Comparison of ENCODE assay signal across 15 mouse cellular contexts in genomic region chr6:55326299-55326698, GRCm38 (mm10). TPM values are rescaled to one million over a fixed set of nuclear protein-coding genes. Genes with fewer than 3 reads are reported as not detected.
DNase-seq lines count a peak whose midpoint lies in the region; ATAC-seq lines count a peak whose summit lies in the region.
"Had no signal": no experiment of that assay in that cellular context is flagged by ENCODE, and none has a peak within 500 bp of the region (broad histone marks: within the 10 kb centered on the region; RNA-seq: fewer than 3 reads in every experiment).

No protein-coding gene starts in this region.

- peaks cover 19% of the 10 kb centered on the region for H3K4me1 ChIP-seq in brown adipose tissue, adult 24 weeks (ENCODE audit: control insufficient read depth, insufficient read depth, insufficient read length, low read length)
- peaks cover 66% of the 10 kb centered on the region for H3K4me1 ChIP-seq in liver, embryonic 11.5 days (replicated peaks; ENCODE audit: control insufficient read depth, insufficient read depth, low read length)
- H3K4me1 ChIP-seq: hindbrain, embryonic 15.5 days had no signal

- no peaks in the 10 kb centered on the region for H3K27me3 ChIP-seq in liver, embryonic 11.5 days (replicated peaks; ENCODE audit: control insufficient read depth, insufficient read depth, low read length)
- H3K27me3 ChIP-seq: hindbrain, embryonic 15.5 days; limb, embryonic 13.5 days had no signal

- no peaks in the 10 kb centered on the region for H3K36me3 ChIP-seq in liver, embryonic 11.5 days (ENCODE audit: control insufficient read depth, insufficient read depth, low read length)
- H3K36me3 ChIP-seq: hindbrain, embryonic 15.5 days; limb, embryonic 13.5 days had no signal

- peak; percentile 70 to 87 for DNase-seq in heart, adult 9 months (ENCODE audit: low spot score in 2 of 2)
- DNase-seq in liver, embryonic 11.5 days (ENCODE audit: low spot score): no peak
- DNase-seq in lung, postnatal 10 days: peak; percentile 81
- no peak for DNase-seq in frontal cortex, postnatal 25 days (ENCODE audit: low spot score in 2 of 2)
- no peak for DNase-seq in embryo, embryonic 9.5 days (ENCODE audit: extremely low spot score)
- DNase-seq in adrenal gland, postnatal 25 days: no peak
- DNase-seq: cerebellum, adult 18-20 months; kidney, adult 18-20 months had no signal

- H3K9me3 ChIP-seq in liver, embryonic 11.5 days (ENCODE audit: control insufficient read depth, low read length): no peaks in the 10 kb centered on the region
- H3K9me3 ChIP-seq: hindbrain, embryonic 15.5 days; limb, embryonic 13.5 days had no signal

- no peak overlapping the region for H3K4me3 ChIP-seq in brown adipose tissue, adult 24 weeks (ENCODE audit: insufficient read depth, low read depth, low read length)
- H3K4me3 ChIP-seq in liver, embryonic 11.5 days (ENCODE audit: low read depth, low read length): no peak overlapping the region
- H3K4me3 ChIP-seq: hindbrain, embryonic 15.5 days; left cerebral cortex, adult 2 months; limb, embryonic 13.5 days had no signal

- peak overlapping the region; percentile 34 for H3K4me2 ChIP-seq in liver, embryonic 11.5 days
- H3K4me2 ChIP-seq: hindbrain, embryonic 15.5 days; limb, embryonic 13.5 days; midbrain, embryonic 11.5 days had no signal

- peak overlapping the region; percentile 81 for H3K27ac ChIP-seq in brown adipose tissue, adult 24 weeks (replicated peaks; ENCODE audit: low read depth, low read length)
- peak overlapping the region; percentile 2; the same call in 1 of the 2 replicates for H3K27ac ChIP-seq in liver, embryonic 11.5 days (ENCODE audit: low read depth, low read length)
- H3K27ac ChIP-seq: hindbrain, embryonic 15.5 days; left cerebral cortex, adult 2 months; limb, embryonic 13.5 days had no signal

- WGBS in liver, embryonic 11.5 days: 20% methylated on average over 4 of the region's 4 CpGs

- ATAC-seq in liver, embryonic 11.5 days (replicated peaks; ENCODE audit: low FRiP score): peak; percentile 13; the same call in 1 of the 2 replicates
- ATAC-seq: forebrain, embryonic 16.5 days had no signal

- no peak overlapping the region for H3K9ac ChIP-seq in liver, embryonic 11.5 days (ENCODE audit: low read depth, low read length)
- H3K9ac ChIP-seq: hindbrain, embryonic 15.5 days; limb, embryonic 13.5 days had no signal

RNA-seq across cellular contexts. Expression of gene Aqp1, which starts 9.9 kb away (rescaled TPM):
- polyA plus RNA-seq in brown adipose tissue, adult 24 weeks (2012; ENCODE audit: insufficient read depth, insufficient read length, missing spikeins): 63.6 and 153 TPM in 2 replicates
- 6.1 and 8.0 TPM in 2 replicates for polyA plus RNA-seq in liver, embryonic 11.5 days (2014; fragmentation: Nextera tagmentation; extraction: Ambion mirVana)
- total RNA-seq in adrenal gland, postnatal 25 days (2021): 34.6 and 48.9 TPM in 2 replicates

RNA-seq across cellular contexts. Expression of gene Ghrhr, which starts 49.8 kb away (rescaled TPM):
- not detected in 2 replicates for polyA plus RNA-seq in brown adipose tissue, adult 24 weeks (2012; ENCODE audit: insufficient read depth, insufficient read length, missing spikeins)
- not detected in 2 replicates for polyA plus RNA-seq in liver, embryonic 11.5 days (2014; fragmentation: Nextera tagmentation; extraction: Ambion mirVana)
- total RNA-seq in adrenal gland, postnatal 25 days (2021): not detected in 2 replicates
- total RNA-seq: gastrocnemius, postnatal 4 days; left cerebral cortex, adult 2 months had no signal
- polyA plus RNA-seq: forebrain, embryonic 16.5 days; hindbrain, embryonic 15.5 days; limb, embryonic 13.5 days; midbrain, embryonic 11.5 days had no signal

Comparison
In these comparisons a context has a peak if more than half of its experiments do, and no peak if none do; other contexts are left out.
1. DNase-seq: peak in heart, adult 9 months (2 of 2) and lung, postnatal 10 days (single experiment); none in liver, embryonic 11.5 days (single experiment), frontal cortex, postnatal 25 days (0 of 2), embryo, embryonic 9.5 days (single experiment) and adrenal gland, postnatal 25 days (single experiment).